Mouse (Mus musculus) liver, postnatal 0 days (tissue): ENCODE data around the gene Myo5a.

Source experiments
- CTCF ChIP-seq: sonication (generic); IDR thresholded peaks from 2 replicates; pipeline ENCODE4 v1.5.1; 2016; ENCODE audit warnings: antibody characterized with exemption, low read depth
- EP300 ChIP-seq: IDR thresholded peaks from 2 replicates; pipeline ENCODE4 v1.6.1; 2016; ENCODE audit warnings: antibody characterized with exemption, low read depth, mild to moderate bottlenecking

- no peak for TF ChIP-seq CTCF
- no peak for TF ChIP-seq EP300
Observed at GRCm38 (mm10) chr9:75146911-75147310, 76.1 kb downstream of the Myo5a start.
